Mouse (Mus musculus): ENCODE measurements around the gene Crhr2. TPM values are rescaled to one million over a fixed set of nuclear protein-coding genes. Genes with fewer than 3 reads are reported as not detected.

Crhr2 gene
- total RNA-seq, 2 experiments from 2014 or later = 5.9 to 9.3 TPM

GRCm38 (mm10) chr6:55130631-55131030 lies 2.2 kb downstream of the Crhr2 start:
- no peak for DNase-seq

GRCm38 (mm10) chr6:55128391-55128790 lies 4.4 kb downstream of the Crhr2 start:
- intact Hi-C loops (cut with DNase I; ENCODE audit: low total_unique reads) = no loop called here
- peak; percentile 18 for DNase-seq

More at GRCm38 (mm10) chr6:55130631-55131030, 2.2 kb downstream of the Crhr2 start:
- intact Hi-C loops (cut with DNase I; ENCODE audit: low total_unique reads) = no loop called here

- intact Hi-C loops (cut with DNase I; ENCODE audit: low total_unique reads) = no loop called here
- DNase-seq = no peak
These were observed 6.2 kb downstream of the Crhr2 start for GRCm38 (mm10) chr6:55126576-55126975.

DNA sequence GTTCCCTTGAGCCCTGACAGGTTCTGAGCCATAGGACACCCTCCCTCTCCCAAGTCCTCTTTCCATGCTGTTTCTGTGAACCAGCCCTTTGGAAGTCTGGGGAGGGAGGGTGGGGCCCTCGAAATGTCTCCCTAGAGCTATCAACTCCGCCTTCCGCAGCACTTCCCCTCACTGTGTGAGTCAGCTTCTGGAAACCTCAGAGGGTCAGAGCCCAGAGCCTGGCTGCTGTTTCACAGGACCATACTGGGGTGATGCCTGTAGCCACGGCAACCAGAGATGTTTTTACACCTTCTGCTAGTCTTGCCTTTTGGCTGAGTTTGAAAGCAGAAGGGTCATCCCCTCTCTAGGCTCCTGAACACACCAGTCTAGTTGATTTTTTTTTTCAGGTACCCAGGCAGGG lies 9.8 kb downstream of the Crhr2 start:
- DNase-seq = peak; percentile 31
- intact Hi-C loops (cut with DNase I; ENCODE audit: low total_unique reads) = no loop called here

DNA sequence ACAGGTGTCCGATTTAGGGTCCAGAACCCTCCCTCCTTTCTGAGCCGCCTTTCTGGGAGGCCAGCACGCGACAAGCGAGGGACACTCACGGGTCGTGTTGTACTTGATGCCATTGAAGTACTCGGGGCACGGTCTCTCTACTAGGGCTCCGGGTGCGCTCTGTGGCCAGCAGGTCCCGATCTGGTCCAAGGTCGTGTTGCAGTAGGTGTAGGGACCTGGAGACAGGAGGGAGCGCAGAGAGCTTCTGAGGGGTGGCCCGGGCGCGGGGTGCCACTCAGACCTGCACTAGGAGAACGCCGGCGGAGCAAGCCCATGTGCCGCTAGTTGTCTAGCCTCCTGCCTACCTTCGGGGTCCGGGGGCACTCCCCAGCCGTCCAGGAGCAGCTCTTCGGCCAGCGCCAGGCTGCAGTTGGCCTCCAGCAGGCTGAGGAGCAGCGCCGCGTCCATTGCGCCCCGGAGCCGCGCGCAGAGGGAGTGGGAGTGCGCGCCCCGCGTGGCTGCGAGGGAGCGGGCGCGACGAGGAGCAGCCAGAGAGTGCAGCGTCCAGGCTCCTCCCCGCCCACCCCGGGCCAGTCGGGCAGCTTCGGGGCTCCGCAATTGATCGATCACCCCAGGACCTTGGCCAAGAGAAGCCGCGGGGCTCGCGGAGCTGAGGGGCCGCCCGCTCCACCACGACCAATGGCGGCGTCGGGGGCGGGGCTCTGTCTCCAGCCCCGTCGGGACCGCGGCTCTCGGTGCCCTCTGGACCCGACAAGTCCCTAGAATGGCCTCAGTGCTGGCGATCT lies 15.3 kb downstream of the Crhr2 start:
- intact Hi-C loops (cut with DNase I; ENCODE audit: low total_unique reads) = no loop called here
- DNase-seq = peak; percentile 17

DNA sequence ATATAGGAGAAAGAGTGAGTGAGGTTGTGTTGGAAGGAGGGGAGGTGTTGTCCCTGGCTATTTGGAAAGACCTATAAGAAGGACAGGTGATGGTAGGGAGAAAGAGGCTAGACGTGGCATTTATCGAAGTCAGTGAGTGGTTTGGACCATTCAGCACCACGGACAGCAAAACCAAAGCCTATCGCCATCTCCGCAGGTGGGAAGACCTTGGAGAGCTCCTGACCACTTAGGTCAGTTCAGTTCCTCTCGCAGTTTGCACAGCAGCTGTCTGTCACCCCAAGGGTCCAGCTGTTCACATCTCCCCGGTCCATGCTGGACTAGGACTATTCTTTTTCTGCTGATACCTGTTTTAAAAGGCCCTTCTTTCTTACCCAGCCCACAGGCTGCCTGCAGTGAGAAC lies 24.5 kb downstream of the Crhr2 start:
- DNase-seq = peak; percentile 37
- intact Hi-C loops (cut with DNase I; ENCODE audit: low total_unique reads) = no loop called here

GRCm38 (mm10) chr6:55098603-55099002 lies 34.2 kb downstream of the Crhr2 start:
- DNase-seq = no peak
- intact Hi-C loops (cut with DNase I; ENCODE audit: low total_unique reads) = no loop called here

DNA sequence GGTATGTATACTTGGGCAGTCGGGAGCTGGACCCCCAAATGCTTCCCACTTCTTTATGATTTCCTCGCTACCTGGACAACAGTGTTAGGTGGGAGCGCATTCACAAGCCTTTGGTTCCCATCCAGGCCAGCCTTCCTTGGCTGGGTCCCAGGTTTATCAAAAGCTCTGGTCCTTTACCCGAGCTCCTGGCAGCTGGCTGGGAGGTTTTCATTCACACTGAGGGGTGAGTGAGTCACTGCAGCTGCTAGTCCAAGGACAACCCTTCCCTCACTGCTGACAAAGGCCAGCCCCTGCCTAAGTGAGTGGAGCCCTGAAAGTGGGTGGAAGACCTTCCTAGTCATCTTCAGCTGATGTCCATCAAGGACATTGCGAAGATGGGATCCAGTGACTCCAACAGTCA lies 34.8 kb downstream of the Crhr2 start:
- intact Hi-C loops (cut with DNase I; ENCODE audit: low total_unique reads) = no loop called here
- no peak for DNase-seq

DNA sequence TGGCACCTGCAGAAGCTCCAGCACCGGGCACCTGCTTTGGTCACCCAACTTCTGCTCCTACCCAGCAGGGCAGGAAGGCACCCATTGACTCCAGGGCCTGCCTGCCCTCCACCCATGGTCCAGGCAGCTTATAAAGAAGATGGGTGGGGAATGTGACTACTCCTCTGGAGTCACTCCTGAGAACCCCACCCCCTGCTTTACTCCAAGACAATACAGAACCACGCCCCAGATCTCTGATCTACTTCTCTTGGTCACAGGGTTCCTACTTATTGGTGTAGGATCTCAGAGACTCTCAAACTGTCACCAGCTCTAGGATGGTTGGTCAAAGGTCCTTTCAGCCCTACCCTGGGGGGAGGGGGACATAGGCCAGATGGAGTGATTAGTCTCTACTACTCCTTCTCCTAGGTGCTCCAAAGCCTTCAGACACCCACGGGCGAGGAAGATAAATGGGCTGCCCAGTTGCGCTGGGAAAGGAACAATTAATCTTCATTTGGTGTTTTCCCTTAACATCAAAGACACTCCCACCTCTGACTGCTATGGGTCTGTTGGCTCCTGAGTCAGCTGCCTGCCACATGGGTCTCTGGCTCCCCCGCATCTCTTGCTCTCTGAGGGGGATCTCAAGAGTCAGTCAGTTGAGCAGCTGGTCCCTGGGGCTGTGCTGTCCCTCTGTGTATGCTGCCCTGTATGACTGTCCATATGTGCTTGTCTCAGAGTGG lies 39.2 kb downstream of the Crhr2 start:
- DNase-seq = no peak
- intact Hi-C loops (cut with DNase I; ENCODE audit: low total_unique reads) = no loop called here

- intact Hi-C loops (cut with DNase I; ENCODE audit: low total_unique reads) = no loop called here
- no peak for DNase-seq
These were observed 41.4 kb downstream of the Crhr2 start for GRCm38 (mm10) chr6:55091396-55091795.

DNA sequence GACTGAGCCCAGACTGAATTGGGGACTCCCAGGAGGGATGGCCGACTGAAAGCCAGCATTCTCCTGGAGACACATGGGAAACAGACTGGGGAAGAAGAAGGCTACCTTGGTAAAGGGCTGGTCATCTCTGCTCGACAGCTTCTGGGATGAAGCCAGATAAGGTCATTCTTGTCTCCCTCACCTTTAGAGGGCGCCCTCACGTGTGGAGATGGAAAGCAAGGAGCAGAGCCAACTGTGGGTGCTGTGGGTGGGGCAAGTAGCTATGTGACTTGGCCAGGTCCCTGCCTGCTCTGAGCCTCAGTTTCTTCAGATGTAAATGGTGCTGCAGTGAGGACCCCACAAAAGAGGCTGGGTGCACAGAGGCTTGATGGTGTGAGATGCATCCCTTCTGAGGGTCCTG lies 42.2 kb downstream of the Crhr2 start:
- intact Hi-C loops (cut with DNase I; ENCODE audit: low total_unique reads) = no loop called here
- no peak for DNase-seq

- no peak for DNase-seq
- intact Hi-C loops (cut with DNase I; ENCODE audit: low total_unique reads) = loop anchor here (5.0 kb wide), 1 partner anchor 80 kb away; no protein-coding TSS in a partner anchor
These were observed 45.5 kb downstream of the Crhr2 start for GRCm38 (mm10) chr6:55087355-55087754.

DNA sequence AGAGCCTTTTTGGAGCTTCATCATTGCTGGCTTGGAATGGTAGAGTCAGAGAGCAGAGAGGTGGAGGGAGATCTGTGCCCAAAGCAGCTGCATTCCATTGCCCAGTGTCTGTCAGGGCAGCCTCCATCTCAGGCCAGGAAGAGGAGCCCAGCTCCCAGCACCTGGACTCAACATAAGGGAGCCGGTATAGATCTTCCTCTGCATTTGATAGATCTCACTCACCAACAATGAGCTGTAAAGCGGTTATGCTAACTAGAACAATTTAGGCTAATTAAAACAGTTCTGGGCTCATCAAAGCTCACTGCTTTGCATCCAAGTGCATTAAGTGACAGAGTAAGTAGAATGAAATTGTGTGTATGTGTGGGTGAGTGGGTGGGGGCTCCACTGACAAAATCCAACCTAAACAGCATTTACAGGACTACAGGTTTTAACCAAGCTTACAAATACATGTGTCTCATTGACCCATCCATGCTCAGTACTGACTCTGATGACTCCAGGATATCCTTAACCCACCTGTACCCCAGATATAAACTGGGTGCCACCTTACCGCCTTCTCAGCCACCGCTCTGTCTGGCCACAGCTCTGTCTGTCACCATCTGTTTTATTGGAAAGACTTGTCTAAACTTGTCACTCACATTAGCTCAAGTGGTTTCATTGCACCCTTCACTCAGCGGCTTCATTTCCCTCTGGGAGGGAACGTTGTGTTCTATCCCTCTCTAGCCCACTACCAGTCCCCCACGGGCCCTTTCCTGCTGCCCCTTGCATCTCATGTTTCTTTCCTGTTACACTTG lies 50.4 kb downstream of the Crhr2 start:
- no peak for DNase-seq
- intact Hi-C loops (cut with DNase I; ENCODE audit: low total_unique reads) = no loop called here

- DNase-seq = no peak
- intact Hi-C loops (cut with DNase I; ENCODE audit: low total_unique reads) = no loop called here
These were observed 51.4 kb downstream of the Crhr2 start for GRCm38 (mm10) chr6:55081379-55081778.

DNA sequence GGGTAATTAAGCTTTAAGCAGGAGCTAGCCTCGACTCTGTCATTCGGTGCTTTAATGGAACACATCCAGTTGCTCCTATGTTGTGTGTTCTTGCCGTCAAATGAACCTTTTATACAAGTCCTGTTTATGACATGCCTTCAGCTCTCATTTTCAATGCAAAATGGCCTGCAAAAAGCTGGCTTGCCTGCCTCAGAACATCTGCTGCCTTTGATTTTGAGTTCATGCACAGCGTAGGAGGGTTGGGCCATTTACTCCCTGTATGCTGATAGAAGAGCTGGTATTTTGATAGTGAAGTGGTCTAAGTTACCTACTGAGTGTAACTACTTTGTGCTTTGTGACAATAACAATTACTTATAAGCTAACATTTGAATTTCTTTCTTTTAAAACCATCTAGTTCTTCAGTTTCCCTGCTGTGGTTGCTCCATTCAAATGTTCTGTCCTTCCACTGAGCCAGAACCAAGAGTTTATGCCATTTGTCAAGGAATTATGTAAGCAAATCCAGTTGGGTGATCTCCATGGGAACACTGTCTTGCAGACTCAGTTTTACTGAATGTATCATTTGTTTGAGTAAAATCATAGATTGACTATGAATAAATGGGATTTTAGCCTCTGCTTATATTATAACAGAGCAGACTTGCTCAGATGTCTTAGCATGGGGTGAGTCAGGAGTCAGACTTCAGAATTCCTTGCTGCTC lies 56.1 kb downstream of the Crhr2 start:
- intact Hi-C loops (cut with DNase I; ENCODE audit: low total_unique reads) = no loop called here
- DNase-seq = no peak

DNA sequence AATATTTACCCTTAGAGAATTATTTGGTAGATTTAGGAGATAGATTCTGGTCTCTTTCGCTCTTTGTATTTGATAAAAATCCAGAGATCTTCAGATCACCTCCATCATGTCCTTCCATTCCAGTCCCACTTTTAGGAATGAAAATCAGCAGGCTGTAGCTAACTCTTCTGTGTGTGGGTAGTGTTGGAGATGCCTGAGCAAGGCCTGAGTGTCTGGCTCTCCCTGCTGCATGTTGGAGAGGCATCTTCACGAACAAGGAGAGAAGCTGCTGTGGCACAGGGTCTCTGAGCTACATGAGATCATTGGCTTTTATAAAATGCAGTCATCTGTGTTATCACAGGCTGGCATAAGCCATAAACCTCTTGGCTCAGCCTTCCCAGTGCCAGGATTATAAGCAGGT lies 66.9 kb downstream of the Crhr2 start:
- no peak for DNase-seq
- intact Hi-C loops (cut with DNase I; ENCODE audit: low total_unique reads) = no loop called here

DNA sequence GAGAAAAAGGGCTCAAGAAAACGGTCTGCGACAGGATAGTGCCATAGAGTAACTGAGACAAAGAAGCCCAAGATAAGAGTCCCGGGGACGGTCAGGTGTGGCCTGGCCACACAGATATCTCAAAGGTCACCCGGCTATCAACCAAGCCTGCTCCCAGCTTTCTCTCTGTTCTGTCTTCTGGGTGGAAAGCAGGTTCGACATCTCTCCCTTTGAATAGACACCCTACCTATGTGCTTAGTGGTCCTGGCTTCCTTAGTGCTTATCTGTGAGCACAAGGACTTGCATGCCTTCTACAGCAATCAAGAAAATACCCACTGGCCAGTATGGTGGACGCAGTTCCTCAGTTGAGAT lies 68.4 kb downstream of the Crhr2 start:
- intact Hi-C loops (cut with DNase I; ENCODE audit: low total_unique reads) = no loop called here
- DNase-seq = no peak

DNA sequence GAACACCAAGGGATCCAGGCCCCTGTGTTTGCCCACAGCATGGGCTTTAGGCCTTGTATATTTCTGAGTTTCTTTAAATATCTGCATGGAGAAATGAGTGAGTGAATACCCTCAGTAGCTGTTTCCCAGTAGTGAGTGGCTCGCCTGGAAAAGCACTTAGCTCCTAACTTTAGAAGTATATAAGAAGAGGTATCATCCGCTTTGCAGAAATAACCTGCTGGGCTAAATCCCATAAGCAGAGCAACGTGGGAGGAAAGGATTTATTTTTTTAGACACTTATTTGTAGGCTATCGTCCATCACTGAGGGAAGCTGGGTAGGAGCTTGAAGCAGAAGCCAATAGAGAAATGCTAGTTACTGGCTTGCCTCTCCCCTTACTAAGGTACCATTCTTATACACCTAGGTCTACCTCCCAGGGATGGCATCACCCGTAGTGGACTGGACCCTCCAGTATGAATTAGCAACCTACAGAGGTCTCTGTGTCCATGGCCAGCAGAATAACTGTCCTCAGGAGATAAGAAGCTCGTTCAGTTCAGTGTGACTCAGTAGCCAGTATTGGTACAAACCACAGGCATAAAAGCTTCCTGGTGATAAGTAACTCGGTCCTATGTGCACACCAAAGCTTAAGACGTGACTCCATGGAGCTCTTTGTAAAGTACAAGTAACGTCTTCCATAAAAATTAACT lies 68.9 kb downstream of the Crhr2 start:
- DNase-seq = no peak
- intact Hi-C loops (cut with DNase I; ENCODE audit: low total_unique reads) = no loop called here

DNA sequence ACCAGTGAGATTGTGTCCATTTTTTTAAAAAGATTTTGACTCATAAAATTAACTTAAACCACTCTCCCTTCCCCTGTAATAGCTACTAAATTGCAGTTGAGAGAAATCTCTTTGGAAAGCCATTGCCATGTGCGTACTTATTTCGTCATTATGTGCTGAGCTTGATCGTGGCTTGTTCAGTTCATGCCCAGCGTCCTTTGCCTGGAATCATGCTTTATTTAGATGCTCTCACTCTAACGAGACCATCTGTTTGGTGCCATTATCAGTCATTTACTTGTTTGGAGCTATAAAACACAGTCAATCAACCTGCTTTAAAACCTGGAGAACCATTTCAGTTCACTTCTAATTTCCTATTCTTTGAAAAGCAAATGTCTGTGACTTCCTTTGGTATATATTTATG lies 70.6 kb downstream of the Crhr2 start:
- intact Hi-C loops (cut with DNase I; ENCODE audit: low total_unique reads) = no loop called here
- no peak for DNase-seq

Measured in gastrocnemius, postnatal 14 days (tissue).